Mouse (Mus musculus): Measurements from ENCODE around the gene Slc25a38.

Gene Slc25a38

DNA sequence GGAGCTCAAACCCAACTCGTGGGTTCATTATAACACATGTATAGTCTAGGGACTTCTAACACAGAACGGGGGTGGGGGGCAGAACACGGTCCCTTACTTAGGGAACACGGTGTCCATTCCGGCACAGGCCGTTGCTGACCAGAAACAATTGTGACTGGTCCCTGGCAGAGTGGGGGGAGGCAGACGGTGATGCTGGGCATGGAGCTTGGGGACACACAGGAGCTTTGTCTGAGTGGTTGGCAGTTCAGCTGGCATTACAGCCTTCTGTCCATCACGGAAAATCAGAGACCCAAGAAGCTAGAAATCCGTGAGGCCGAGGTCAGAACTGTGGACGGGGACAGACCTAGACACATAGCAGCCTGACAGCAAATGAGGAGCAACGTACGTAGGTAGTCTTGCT is 34.3 kb downstream of the Slc25a38 start:
- no peak for DNase-seq (ENCODE audit: low spot score in 2 of 2)

DNA sequence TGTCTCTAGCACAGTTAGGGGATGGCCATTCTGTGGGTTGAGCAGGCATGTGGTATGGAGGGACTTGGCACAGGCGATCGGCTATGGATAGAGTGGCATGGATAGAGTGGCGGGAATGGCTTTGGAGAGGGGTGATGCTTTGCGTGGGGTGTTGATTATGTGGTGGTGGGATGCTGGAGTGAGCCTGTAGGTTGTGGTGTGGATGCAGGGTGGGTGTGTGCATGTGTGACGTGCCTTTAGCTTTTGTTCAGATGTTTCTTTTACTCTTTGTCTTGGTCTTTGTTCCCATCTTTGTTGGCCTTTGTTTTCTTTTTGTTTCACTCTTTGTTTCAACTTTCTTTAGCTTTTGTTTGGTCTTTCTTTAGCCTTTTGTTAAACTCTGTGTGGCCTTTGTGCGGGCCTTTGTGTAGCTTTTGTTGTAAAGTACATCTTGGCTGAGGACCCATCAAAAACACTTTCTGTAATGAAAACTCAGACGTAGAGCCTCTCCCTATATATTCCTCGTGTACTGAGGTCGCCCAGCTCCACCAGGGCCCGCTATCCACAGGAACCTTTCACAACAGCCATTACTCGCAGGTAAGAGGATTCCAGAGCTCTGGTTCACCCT is 39.2 kb downstream of the Slc25a38 start, which contains the start of gene Mobp:
TSS of gene Mobp (plus strand) at position 486 of the 607 bp plus-strand sequence.
- DNase-seq (ENCODE audit: low spot score in 2 of 2): no peak

- DNase-seq (ENCODE audit: low spot score in 2 of 2): no peak
Measured at GRCm38 (mm10) chr9:120151152-120151551, 41.0 kb downstream of the Slc25a38 start.

- DNase-seq (ENCODE audit: low spot score in 2 of 2): no peak
Measured at GRCm38 (mm10) chr9:120151906-120152399, 41.8 kb downstream of the Slc25a38 start.

- DNase-seq (ENCODE audit: low spot score in 2 of 2): no peak
Measured at GRCm38 (mm10) chr9:120158047-120158446, 47.9 kb downstream of the Slc25a38 start.

GRCm38 (mm10) chr9:120163862-120164261 is 53.7 kb downstream of the Slc25a38 start:
- no peak for DNase-seq (ENCODE audit: low spot score in 2 of 2)

- DNase-seq (ENCODE audit: low spot score in 2 of 2): no peak
Measured at GRCm38 (mm10) chr9:120167826-120168225, 57.7 kb downstream of the Slc25a38 start.

DNA sequence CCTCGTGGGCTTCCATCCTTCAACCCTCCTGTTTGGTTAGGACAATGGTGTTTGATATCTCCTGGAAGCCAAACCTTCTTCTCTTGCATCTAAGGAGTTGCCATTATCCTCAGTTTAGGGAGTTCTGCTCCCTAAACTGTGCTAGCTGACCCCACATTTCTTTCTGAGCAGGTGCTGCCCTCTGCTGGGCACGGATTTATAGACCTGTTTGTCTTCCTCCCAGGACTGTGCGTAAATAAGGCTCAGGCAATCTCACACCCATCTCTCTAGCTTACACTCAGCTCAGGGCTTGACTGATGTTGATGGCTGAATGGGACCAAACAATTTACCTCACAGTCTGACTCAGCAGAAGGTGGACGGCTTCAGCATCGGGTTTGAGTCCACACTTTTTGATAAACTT is 61.1 kb downstream of the Slc25a38 start:
- DNase-seq (ENCODE audit: low spot score in 2 of 2): peak; percentile 24 to 73

Data from thymus, postnatal 10 days (tissue).